ENCODE assay signal across 22 mouse cellular contexts in the genomic region with DNA sequence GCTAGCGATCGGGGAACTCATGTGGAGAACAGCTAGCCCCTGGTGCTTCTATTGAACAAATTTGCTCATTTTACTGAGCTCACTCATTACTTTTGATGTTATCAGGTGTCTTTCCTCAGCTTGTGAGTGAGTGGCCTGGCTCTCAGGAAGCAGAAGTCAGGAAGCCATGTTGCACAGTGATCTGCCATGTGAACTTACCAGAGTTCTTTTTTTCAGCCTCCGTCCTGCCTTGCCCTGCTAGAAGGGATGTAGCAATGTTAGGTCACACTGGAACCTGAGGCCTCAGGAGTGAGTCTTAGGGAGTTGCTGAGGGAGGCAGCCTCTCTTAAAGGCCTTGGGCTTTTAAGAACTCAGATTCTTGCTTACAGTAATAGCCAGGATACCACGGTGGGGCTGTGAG. TPM values are rescaled to one million over a fixed set of nuclear protein-coding genes. Genes with fewer than 3 reads are reported as not detected.
DNase-seq lines count a peak whose midpoint lies in the region; ATAC-seq and TF ChIP-seq lines count a peak whose summit lies in the region.
"Had no signal": no experiment of that assay in that cellular context is flagged by ENCODE, and none has a peak within 500 bp of the region (broad histone marks: within the 10 kb centered on the region; RNA-seq: fewer than 3 reads in every experiment).

No protein-coding gene starts in this region.

- no peaks in the 10 kb centered on the region for H3K27me3 ChIP-seq in heart, postnatal 0 days (ENCODE audit: control insufficient read depth, insufficient read depth, low read length)
- 0 out of 2 replicates have a peak, but pooled peaks cover 4% of the 10 kb centered on the region for H3K27me3 ChIP-seq in heart, embryonic 12.5 days (replicated peaks)
- no peaks in the 10 kb centered on the region for H3K27me3 ChIP-seq in limb, embryonic 10.5 days (ENCODE audit: low read depth, poor library complexity, severe bottlenecking)
- H3K27me3 ChIP-seq: hindbrain, embryonic 12.5 days had no signal

- no peak overlapping the region for H3K4me2 ChIP-seq in heart, postnatal 0 days (ENCODE audit: low read depth, low read length)
- H3K4me2 ChIP-seq in heart, embryonic 12.5 days: no peak overlapping the region
- H3K4me2 ChIP-seq: hindbrain, embryonic 12.5 days; limb, embryonic 12.5 days had no signal

- H3K27ac ChIP-seq in heart, postnatal 0 days (ENCODE audit: low read depth): peak overlapping the region; percentile 38; the same call in 1 of the 2 replicates
- no peak overlapping the region for H3K27ac ChIP-seq in heart, embryonic 12.5 days (ENCODE audit: poor library complexity, severe bottlenecking)
- no peak overlapping the region for H3K27ac ChIP-seq in limb, embryonic 10.5 days
- H3K27ac ChIP-seq: hindbrain, embryonic 12.5 days; kidney, postnatal 0 days; left cerebral cortex, adult 2 months; limb, embryonic 12.5 days; midbrain, embryonic 10.5 days had no signal

- ATAC-seq in heart, postnatal 0 days (ENCODE audit: insufficient read depth, low read depth): no peak
- ATAC-seq in heart, embryonic 12.5 days (ENCODE audit: insufficient number of reproducible peaks, low FRiP score): no peak
- peak; percentile 16 for ATAC-seq in common myeloid progenitor, adult 5-6 weeks (replicated peaks; ENCODE audit: low read depth, poor library complexity, severe bottlenecking)
- peak; percentile 60 for ATAC-seq in megakaryocyte, adult 5-6 weeks (ENCODE audit: poor library complexity, severe bottlenecking)
- ATAC-seq: forebrain, embryonic 16.5 days had no signal

- no peaks in the 10 kb centered on the region for H3K9me3 ChIP-seq in heart, postnatal 0 days (replicated peaks; ENCODE audit: control insufficient read depth, low read length)
- H3K9me3 ChIP-seq in heart, embryonic 12.5 days (replicated peaks): no peaks in the 10 kb centered on the region
- H3K9me3 ChIP-seq in limb, embryonic 10.5 days (replicated peaks): no peaks in the 10 kb centered on the region
- H3K9me3 ChIP-seq: heart, embryonic 10.5 days; hindbrain, embryonic 12.5 days; limb, embryonic 12.5 days; midbrain, embryonic 10.5 days had no signal

- no peaks in the 10 kb centered on the region for H3K36me3 ChIP-seq in heart, postnatal 0 days (replicated peaks; ENCODE audit: control insufficient read depth, insufficient read depth, low read length)
- H3K36me3 ChIP-seq in heart, embryonic 12.5 days: no peaks in the 10 kb centered on the region
- H3K36me3 ChIP-seq in limb, embryonic 10.5 days: no peaks in the 10 kb centered on the region
- H3K36me3 ChIP-seq: heart, embryonic 10.5 days; hindbrain, embryonic 12.5 days; limb, embryonic 12.5 days; midbrain, embryonic 10.5 days had no signal

- H3K4me1 ChIP-seq in heart, postnatal 0 days (ENCODE audit: control insufficient read depth, insufficient read depth): no peaks in the 10 kb centered on the region
- H3K4me1 ChIP-seq in heart, embryonic 12.5 days (replicated peaks): no peaks in the 10 kb centered on the region
- H3K4me1 ChIP-seq in limb, embryonic 10.5 days: no peaks in the 10 kb centered on the region
- H3K4me1 ChIP-seq: hindbrain, embryonic 12.5 days; limb, embryonic 12.5 days had no signal

- TF ChIP-seq EP300 in heart, postnatal 0 days (IDR thresholded peaks at IDR 0.05; ENCODE audit: low read depth): no peak

- no peak overlapping the region for H3K9ac ChIP-seq in heart, postnatal 0 days (replicated peaks; ENCODE audit: low read depth, low read length)
- H3K9ac ChIP-seq in heart, embryonic 12.5 days: no peak overlapping the region
- H3K9ac ChIP-seq: hindbrain, embryonic 12.5 days; limb, embryonic 12.5 days had no signal

- H3K4me3 ChIP-seq in heart, postnatal 0 days (ENCODE audit: low read depth, low read length): no peak overlapping the region
- no peak overlapping the region for H3K4me3 ChIP-seq in heart, embryonic 12.5 days
- no peak overlapping the region for H3K4me3 ChIP-seq in limb, embryonic 10.5 days
- H3K4me3 ChIP-seq: heart, embryonic 10.5 days; hindbrain, embryonic 12.5 days; left cerebral cortex, adult 2 months; limb, embryonic 12.5 days; midbrain, embryonic 10.5 days had no signal

- 71% methylated on average over 4 of the region's 4 CpGs for WGBS in heart, postnatal 0 days
- WGBS in heart, embryonic 12.5 days: 71% methylated on average over 4 of the region's 4 CpGs
- 86% methylated on average over 4 of the region's 4 CpGs for WGBS in limb, embryonic 10.5 days

- DNase-seq in heart, postnatal 0 days (ENCODE audit: low spot score): no peak
- DNase-seq in 416B (ENCODE audit: low read depth): peak; percentile 74
- DNase-seq in layer of hippocampus, postnatal 25 days (ENCODE audit: extremely low spot score in 1 of 2, low spot score in 1 of 2): no peak
- no peak for DNase-seq in limb, embryonic 10.5 days (ENCODE audit: low spot score)
- DNase-seq: cerebellum, postnatal 14 days; embryo, embryonic 11 days; gastrocnemius, postnatal 25 days; heart, postnatal 14 days; lung, postnatal 14 days; retina, postnatal 1 day; right cerebral cortex, postnatal 4 days; thymus, postnatal 25 days had no signal

- TF ChIP-seq CTCF in heart, postnatal 0 days (IDR thresholded peaks at IDR 0.05; ENCODE audit: low read depth): no peak

RNA-seq across cellular contexts. Expression of a gene that starts 18.1 kb away (rescaled TPM):
- 21.0 and 32.4 TPM in 2 replicates for total RNA-seq in heart, postnatal 0 days (2014; rRNA removed; ENCODE audit: low replicate concordance)
- polyA plus RNA-seq in heart, postnatal 0 days (2015; fragmentation: Nextera tagmentation; extraction: Ambion mirVana): 3.5 and 4.3 TPM in 2 replicates
- 7.9 and 8.7 TPM in 2 replicates for polyA plus RNA-seq in heart, embryonic 12.5 days (2016; fragmentation: Nextera tagmentation; extraction: Ambion mirVana)
- total RNA-seq in common myeloid progenitor, adult 5-6 weeks (2017): 0.73 TPM in 1 of 2 replicates, not detected in the other
- 0.59 TPM in 1 of 2 replicates, not detected in the other for total RNA-seq in megakaryocyte, adult 5-6 weeks (2015)
- total RNA-seq in megakaryocyte, adult 5-6 weeks (2017): 0.22 TPM in 1 of 2 replicates, not detected in the other
- 1 to 10 TPM; 3.9 to 5.2 TPM for total RNA-seq in layer of hippocampus, postnatal 25 days (2021)
- polyA plus RNA-seq in limb, embryonic 10.5 days (2016; fragmentation: Nextera tagmentation; extraction: Ambion mirVana): 1.5 and 1.7 TPM in 2 replicates

RNA-seq across cellular contexts. Expression of a gene that starts 24.4 kb away (rescaled TPM):
- total RNA-seq in heart, postnatal 0 days (2014; rRNA removed; ENCODE audit: low replicate concordance): 3.8 and 6.4 TPM in 2 replicates
- polyA plus RNA-seq in heart, postnatal 0 days (2015; fragmentation: Nextera tagmentation; extraction: Ambion mirVana): 1.5 and 1.7 TPM in 2 replicates
- 1.2 and 1.3 TPM in 2 replicates for polyA plus RNA-seq in heart, embryonic 12.5 days (2016; fragmentation: Nextera tagmentation; extraction: Ambion mirVana)
- total RNA-seq in common myeloid progenitor, adult 5-6 weeks (2017): 2.2 and 5.9 TPM in 2 replicates
- 207 and 212 TPM in 2 replicates for total RNA-seq in megakaryocyte, adult 5-6 weeks (2015)
- total RNA-seq in megakaryocyte, adult 5-6 weeks (2017): 279 and 282 TPM in 2 replicates
- total RNA-seq in layer of hippocampus, postnatal 25 days (2021): 1 to 10 TPM; 1.6 to 1.8 TPM
- polyA plus RNA-seq in limb, embryonic 10.5 days (2016; fragmentation: Nextera tagmentation; extraction: Ambion mirVana): 0.88 and 1.1 TPM in 2 replicates

RNA-seq across cellular contexts. Expression of a gene that starts 52.2 kb away (rescaled TPM):
- not detected in 2 replicates for total RNA-seq in heart, postnatal 0 days (2014; rRNA removed; ENCODE audit: low replicate concordance)
- polyA plus RNA-seq in heart, postnatal 0 days (2015; fragmentation: Nextera tagmentation; extraction: Ambion mirVana): not detected in 2 replicates
- polyA plus RNA-seq in heart, embryonic 12.5 days (2016; fragmentation: Nextera tagmentation; extraction: Ambion mirVana): not detected in 2 replicates
- not detected in 2 replicates for total RNA-seq in common myeloid progenitor, adult 5-6 weeks (2017)
- not detected in 2 replicates for total RNA-seq in megakaryocyte, adult 5-6 weeks (2015)
- total RNA-seq in megakaryocyte, adult 5-6 weeks (2017): not detected in 2 replicates
- 1 to 10 TPM; 1.9 to 2.1 TPM for total RNA-seq in layer of hippocampus, postnatal 25 days (2021)
- not detected in 2 replicates for polyA plus RNA-seq in limb, embryonic 10.5 days (2016; fragmentation: Nextera tagmentation; extraction: Ambion mirVana)
- total RNA-seq: heart, postnatal 14 days had no signal
- polyA plus RNA-seq: heart, embryonic 10.5 days; kidney, postnatal 0 days; limb, embryonic 12.5 days had no signal

Comparison
In these comparisons a context has a peak if more than half of its experiments do, and no peak if none do; other contexts are left out.
1. ATAC-seq: peak in common myeloid progenitor, adult 5-6 weeks (single experiment) and megakaryocyte, adult 5-6 weeks (single experiment); none in heart, postnatal 0 days (single experiment) and heart, embryonic 12.5 days (single experiment).
2. RNA of a gene that starts 24.4 kb away (total RNA-seq): 207 to 282 TPM in megakaryocyte, adult 5-6 weeks; 3.8 to 6.4 TPM in heart, postnatal 0 days, 2.2 to 5.9 TPM in common myeloid progenitor, adult 5-6 weeks and 1.6 to 1.8 TPM in layer of hippocampus, postnatal 25 days; every median in the first group is over 10 times any median in the second.